Mouse (Mus musculus): ENCODE data around the gene Mip. TPM values are rescaled to one million over a fixed set of nuclear protein-coding genes. Genes with fewer than 3 reads are reported as not detected.
"Not testable (repeated sequence)": the region's sequence is repeated elsewhere in the genome, so short reads cannot be mapped to it uniquely, and the experiment has no call there.

The Mip gene
- polyA plus RNA-seq, 1 experiment from 2014 or later, result not detected

DNA sequence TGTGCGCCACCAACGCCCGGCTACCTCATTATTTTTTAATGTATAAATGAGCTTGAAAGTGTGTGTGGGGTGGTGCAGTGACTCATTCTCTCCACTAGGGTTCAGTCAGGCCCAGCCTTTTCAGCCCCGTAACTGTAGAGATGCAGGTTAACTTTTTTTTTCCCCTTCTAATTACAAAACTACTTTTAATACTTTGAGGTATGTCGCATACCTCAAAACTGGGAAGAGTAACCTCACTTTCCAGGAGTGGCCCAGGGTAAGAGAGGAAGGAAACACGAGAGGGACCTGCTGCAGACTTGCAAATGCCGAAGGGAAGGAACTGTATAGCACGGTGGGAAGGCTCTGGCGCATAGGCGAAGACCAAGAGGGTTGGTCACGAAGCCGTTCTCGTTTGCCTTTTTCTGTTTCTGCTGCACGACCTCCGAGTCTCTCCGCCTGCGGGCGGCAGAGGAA is 12.7 kb upstream of the Mip start:
- peak overlapping the region; percentile 67 for H3K9ac ChIP-seq
- peak; percentile 58; the same call in 1 of the 2 replicates for ATAC-seq
- WGBS (ENCODE audit: insufficient replicate concordance), result 1% methylated on average over 18 of the region's 18 CpGs

DNA sequence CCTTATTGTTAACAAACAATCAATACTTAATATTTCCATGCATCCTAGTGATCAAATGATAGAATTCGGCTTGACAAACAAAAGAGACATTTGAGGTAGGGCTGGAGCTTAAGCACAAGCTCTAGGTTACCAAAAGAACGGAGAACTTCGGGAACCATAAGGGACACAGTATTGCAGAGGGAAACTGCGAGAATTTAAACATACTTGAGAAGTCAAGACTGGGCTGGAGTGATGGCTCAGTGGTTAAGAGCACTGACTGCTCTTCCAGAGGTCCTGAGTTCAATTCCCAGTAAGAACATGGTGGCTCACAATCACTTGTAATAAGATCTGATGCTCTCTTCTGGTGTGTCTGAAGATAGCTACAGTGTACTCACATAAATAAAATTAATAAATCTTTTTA is 11.5 kb upstream of the Mip start:
- not testable (repeated sequence) for ATAC-seq; H3K9ac ChIP-seq; H3K27ac ChIP-seq; H3K4me3 ChIP-seq; H3K9me3 ChIP-seq (replicated peaks); H3K4me2 ChIP-seq
- Histone ChIP-seq H3K36me3 (peaks cover 12% of the 10 kb centered on the region), H3K4me1 (peaks cover 44% of the 10 kb centered on the region), H3K27me3 (replicated peaks) (peaks cover 14% of the 10 kb centered on the region)
- WGBS (ENCODE audit: insufficient replicate concordance), result 74% methylated on average over 4 of the region's 4 CpGs

More for the DNA sequence above, 12.7 kb upstream of the Mip start:
- peaks cover 34% of the 10 kb centered on the region for H3K4me1 ChIP-seq
- no peaks in the 10 kb centered on the region for H3K9me3 ChIP-seq (replicated peaks)
- peaks cover 13% of the 10 kb centered on the region for H3K36me3 ChIP-seq
- H3K27me3 ChIP-seq (replicated peaks), result peaks cover 14% of the 10 kb centered on the region
- H3K4me3 ChIP-seq, result peak overlapping the region; percentile 48
- H3K4me2 ChIP-seq, result peak overlapping the region; percentile 95
- H3K27ac ChIP-seq, result no peak overlapping the region; the same call in 1 of the 2 replicates

DNA sequence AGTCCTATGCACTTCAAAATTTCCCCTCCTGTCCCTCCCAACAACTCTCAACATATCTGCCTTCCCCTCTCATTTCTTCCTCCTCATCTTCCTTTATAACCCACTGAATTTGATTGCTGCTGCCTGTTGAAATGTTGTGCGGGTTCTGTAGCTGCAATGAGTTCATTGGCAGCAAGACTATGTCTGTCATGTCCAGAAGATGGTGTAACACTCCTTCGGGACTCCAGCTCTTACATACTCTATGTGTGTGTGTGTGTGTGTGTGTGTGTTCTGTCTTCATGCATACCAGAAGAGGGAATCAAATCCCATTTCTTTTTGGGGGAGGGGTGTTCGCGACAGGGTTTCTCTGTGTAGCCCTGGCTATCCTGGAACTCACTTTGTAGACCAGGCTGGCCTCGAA is 10.7 kb upstream of the Mip start:
- Histone ChIP-seq H3K4me1 (peaks cover 50% of the 10 kb centered on the region), H3K27ac (no peak overlapping the region), H3K4me2 (no peak overlapping the region), H3K9me3 (replicated peaks) (no peaks in the 10 kb centered on the region), H3K4me3 (no peak overlapping the region), H3K36me3 (peaks cover 6% of the 10 kb centered on the region; the same call in 1 of the 2 replicates), H3K9ac (no peak overlapping the region), H3K27me3 (replicated peaks) (peaks cover 14% of the 10 kb centered on the region)
- 68% methylated on average over 5 of the region's 5 CpGs for WGBS (ENCODE audit: insufficient replicate concordance)
- ATAC-seq, result no peak

DNA sequence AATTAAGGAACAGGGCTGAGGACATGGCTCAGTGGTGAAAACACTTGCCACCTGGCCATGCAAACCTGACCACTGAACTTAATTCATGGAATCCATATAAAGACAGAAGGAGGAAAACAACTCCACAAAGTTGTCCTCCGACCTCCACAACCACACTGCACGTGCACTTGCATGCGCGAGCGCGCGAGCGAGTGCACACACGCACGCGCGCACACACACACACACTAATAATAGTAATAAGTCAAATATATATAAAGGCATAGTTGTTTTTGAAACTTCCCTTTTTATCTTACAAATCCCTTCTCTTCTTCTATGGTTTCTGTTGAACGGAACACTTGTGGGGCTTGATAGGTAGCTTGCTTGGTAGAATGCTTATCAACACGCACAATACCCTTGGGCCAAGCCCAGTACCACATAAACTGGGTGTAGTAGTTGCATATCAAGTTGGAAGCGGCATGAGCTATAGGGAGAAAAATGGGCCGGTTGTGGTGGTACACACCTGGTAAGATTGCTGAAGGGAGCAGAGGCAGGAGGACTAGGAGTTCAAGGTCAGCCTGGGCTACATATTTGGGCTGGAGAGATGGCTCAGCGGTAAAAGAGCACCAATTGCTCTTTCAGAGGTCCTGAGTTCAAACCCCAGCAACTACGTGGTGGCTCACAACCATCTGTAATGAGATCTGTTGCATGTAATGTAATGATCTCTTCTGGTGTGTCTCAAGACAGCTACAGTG is 7.1 kb upstream of the Mip start:
- no peak overlapping the region for H3K9ac ChIP-seq
- 69% methylated on average over 18 of the region's 18 CpGs for WGBS (ENCODE audit: insufficient replicate concordance)
- H3K4me2 ChIP-seq, result peak overlapping the region; percentile 14; the same call in 1 of the 2 replicates
- peak overlapping the region; percentile 76 for H3K27ac ChIP-seq
- H3K4me3 ChIP-seq, result no peak overlapping the region
- H3K9me3 ChIP-seq (replicated peaks), result no peaks in the 10 kb centered on the region
- peak; percentile 85 for ATAC-seq
- H3K4me1 ChIP-seq, result peaks cover 37% of the 10 kb centered on the region
- H3K36me3 ChIP-seq, result no peaks in the 10 kb centered on the region
- H3K27me3 ChIP-seq (replicated peaks), result peaks cover 9% of the 10 kb centered on the region

DNA sequence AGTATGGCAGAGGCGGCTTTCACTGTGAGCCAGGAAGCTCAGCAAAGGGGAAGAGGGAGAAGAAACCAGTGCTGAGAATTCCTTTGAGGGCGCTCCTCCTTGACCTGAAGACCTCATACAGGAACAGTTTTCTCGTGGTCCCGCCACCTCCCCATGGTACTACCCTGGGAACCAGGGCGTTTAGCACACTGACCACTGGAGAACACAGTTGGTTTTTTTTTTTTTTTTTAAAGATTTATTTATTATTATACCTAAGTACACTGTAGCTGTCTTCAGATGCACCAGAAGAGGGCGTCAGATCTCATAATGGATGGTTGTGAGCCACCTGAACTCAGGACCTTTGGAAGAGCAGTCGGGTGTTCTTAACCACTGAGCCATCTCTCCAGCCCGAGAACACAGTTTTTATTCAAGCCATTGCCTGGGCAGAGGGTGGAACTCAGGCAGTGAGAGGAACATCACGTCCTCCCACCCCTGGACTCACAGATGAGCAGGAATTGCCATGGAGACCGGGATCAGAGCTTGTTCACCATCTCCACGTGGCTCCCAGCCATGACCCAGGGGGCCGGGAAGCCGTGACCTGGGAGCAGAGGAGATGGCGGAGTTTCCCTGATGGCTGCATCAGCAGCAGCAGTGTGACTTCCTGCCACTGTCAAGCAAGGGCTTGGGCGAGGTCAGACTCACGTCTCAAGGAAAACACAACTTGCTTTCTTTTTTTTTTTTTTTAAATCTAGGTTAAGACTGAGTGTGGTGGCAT is 3.9 kb upstream of the Mip start:
- H3K36me3 ChIP-seq, result no peaks in the 10 kb centered on the region

DNA sequence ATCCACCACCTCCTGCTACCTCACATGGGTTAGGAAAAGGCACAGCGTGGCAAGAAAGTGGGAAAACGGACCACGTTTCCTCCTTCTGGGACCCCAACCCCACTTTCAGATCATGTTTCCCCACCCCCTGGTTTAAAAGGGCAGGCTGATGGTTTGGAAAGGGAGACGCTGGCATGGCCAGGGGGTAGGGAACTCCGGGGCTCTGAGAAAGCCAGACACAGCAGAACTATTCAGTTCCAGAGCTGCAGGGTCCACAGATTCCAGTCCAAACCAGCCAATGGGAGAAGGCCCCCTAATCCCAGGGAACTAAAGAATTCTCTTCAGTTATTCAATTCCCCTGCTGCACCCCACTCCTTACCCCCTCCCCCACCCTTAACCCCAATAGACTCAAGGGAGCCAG is 574 bp upstream of the Mip start:
- Histone ChIP-seq H3K27me3 (replicated peaks) (no peaks in the 10 kb centered on the region), H3K27ac (no peak overlapping the region), H3K4me3 (no peak overlapping the region), H3K4me1 (peaks cover 15% of the 10 kb centered on the region), H3K9me3 (replicated peaks) (no peaks in the 10 kb centered on the region), H3K4me2 (no peak overlapping the region), H3K9ac (no peak overlapping the region), H3K36me3 (no peaks in the 10 kb centered on the region)
- no peak for ATAC-seq
- 63% methylated on average over 5 of the region's 5 CpGs for WGBS (ENCODE audit: insufficient replicate concordance)

More for the DNA sequence above, 3.9 kb upstream of the Mip start:
- Histone ChIP-seq H3K4me1 (peaks cover 36% of the 10 kb centered on the region), H3K9me3 (replicated peaks) (no peaks in the 10 kb centered on the region), H3K9ac (no peak overlapping the region), H3K4me2 (no peak overlapping the region), H3K27me3 (replicated peaks) (no peaks in the 10 kb centered on the region), H3K27ac (no peak overlapping the region), H3K4me3 (no peak overlapping the region)
- no peak for ATAC-seq
- 54% methylated on average over 16 of the region's 16 CpGs for WGBS (ENCODE audit: insufficient replicate concordance)

DNA sequence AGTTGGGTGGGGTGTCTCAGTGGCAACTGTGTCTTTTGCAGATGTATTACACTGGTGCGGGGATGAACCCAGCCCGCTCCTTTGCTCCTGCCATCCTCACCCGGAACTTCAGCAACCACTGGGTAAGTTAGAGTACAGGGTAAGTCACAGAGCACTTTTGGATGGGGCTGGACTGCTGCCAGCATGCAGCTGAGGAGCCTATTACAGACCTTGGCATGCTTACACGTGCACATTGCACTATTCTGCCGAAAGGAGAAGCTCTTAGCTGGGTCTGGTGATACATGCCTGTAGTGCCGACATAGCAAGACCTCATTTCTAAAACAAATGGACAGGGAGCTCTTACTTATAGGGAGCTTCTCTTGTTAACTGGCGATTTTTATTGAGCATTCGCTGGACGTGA is 2.0 kb downstream of the Mip start:
- peaks cover 15% of the 10 kb centered on the region for H3K4me1 ChIP-seq
- H3K27ac ChIP-seq, result no peak overlapping the region
- H3K9me3 ChIP-seq (replicated peaks), result no peaks in the 10 kb centered on the region
- H3K36me3 ChIP-seq, result no peaks in the 10 kb centered on the region
- H3K4me3 ChIP-seq, result no peak overlapping the region
- H3K4me2 ChIP-seq, result no peak overlapping the region
- H3K9ac ChIP-seq, result no peak overlapping the region
- H3K27me3 ChIP-seq (replicated peaks), result no peaks in the 10 kb centered on the region
- no peak for ATAC-seq
- WGBS (ENCODE audit: insufficient replicate concordance), result 78% methylated on average over 9 of the region's 9 CpGs

DNA sequence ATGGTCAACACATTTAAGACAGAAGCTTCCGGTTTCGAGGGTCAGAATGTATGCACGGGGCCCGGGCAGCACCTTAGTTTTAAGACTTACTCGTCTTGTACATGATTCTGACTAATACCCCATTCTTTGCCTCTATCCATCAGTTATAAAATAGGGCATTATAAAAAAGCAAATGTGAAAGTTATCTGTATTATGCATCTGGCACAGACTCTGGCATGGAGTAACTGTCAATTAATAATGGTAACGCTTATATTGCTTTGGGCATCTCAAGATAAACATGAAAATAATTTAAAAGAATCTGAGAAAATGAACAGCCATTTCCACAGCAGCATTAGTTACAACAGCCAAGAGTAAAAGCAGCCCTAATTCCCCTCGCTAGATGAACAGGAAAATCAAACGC is 2.4 kb downstream of the Mip start:
- no peaks in the 10 kb centered on the region for H3K36me3 ChIP-seq
- no peak overlapping the region for H3K4me2 ChIP-seq
- no peak for ATAC-seq
- 79% methylated on average over 8 of the region's 8 CpGs for WGBS (ENCODE audit: insufficient replicate concordance)
- H3K4me3 ChIP-seq, result no peak overlapping the region
- H3K27ac ChIP-seq, result no peak overlapping the region
- no peaks in the 10 kb centered on the region for H3K9me3 ChIP-seq (replicated peaks)
- no peak overlapping the region for H3K9ac ChIP-seq
- H3K27me3 ChIP-seq (replicated peaks), result no peaks in the 10 kb centered on the region
- H3K4me1 ChIP-seq, result peaks cover 18% of the 10 kb centered on the region

DNA sequence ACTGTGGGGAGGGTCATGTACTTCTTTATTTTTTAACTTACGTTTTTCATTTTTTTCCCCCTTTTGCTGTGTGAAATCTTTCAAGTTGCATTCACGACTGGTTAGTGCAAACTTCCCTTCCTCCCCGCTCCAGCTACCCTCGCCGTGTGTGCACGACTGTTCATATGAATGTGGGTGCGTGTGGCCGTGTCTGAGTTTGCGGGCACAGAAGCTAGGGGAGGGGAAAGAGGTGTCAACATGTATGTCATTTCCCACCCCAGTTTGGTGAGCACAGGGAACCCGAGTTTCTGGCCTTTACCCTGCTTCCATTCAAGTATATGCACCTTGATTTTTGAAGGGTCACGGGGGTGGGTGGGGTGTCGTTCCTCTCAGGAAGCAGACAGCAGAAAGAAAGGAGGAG is 4.9 kb downstream of the Mip start:
- H3K9ac ChIP-seq, result peak overlapping the region; percentile 91
- ATAC-seq, result no peak
- peaks cover 34% of the 10 kb centered on the region for H3K4me1 ChIP-seq
- H3K4me2 ChIP-seq, result peak overlapping the region; percentile 83
- H3K4me3 ChIP-seq, result peak overlapping the region; percentile 80
- WGBS (ENCODE audit: insufficient replicate concordance), result 74% methylated on average over 12 of the region's 12 CpGs
- peak overlapping the region; percentile 95 for H3K27ac ChIP-seq
- H3K36me3 ChIP-seq, result peaks cover 18% of the 10 kb centered on the region
- no peaks in the 10 kb centered on the region for H3K9me3 ChIP-seq (replicated peaks)
- no peaks in the 10 kb centered on the region for H3K27me3 ChIP-seq (replicated peaks)

DNA sequence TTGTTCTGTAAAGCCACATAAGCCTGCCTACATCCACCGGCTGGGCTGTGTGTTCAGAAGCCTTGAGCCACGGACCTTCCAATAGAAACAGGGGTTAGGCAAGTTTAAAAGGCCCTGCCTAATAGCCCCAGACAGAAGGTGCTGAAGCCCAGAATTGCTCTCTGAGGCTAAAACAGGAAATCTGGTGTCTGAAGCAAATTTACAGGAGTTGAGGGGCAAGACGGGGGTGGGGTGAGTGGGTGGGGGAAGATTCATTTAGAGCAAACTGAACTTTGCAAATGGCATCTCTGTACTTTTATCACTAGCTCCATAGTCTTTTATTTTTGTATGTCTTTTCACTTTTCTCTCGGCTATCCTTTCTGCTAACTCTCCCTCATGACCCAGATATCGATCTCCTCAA is 5.5 kb downstream of the Mip start:
- H3K4me2 ChIP-seq, result peak overlapping the region; percentile 83

DNA sequence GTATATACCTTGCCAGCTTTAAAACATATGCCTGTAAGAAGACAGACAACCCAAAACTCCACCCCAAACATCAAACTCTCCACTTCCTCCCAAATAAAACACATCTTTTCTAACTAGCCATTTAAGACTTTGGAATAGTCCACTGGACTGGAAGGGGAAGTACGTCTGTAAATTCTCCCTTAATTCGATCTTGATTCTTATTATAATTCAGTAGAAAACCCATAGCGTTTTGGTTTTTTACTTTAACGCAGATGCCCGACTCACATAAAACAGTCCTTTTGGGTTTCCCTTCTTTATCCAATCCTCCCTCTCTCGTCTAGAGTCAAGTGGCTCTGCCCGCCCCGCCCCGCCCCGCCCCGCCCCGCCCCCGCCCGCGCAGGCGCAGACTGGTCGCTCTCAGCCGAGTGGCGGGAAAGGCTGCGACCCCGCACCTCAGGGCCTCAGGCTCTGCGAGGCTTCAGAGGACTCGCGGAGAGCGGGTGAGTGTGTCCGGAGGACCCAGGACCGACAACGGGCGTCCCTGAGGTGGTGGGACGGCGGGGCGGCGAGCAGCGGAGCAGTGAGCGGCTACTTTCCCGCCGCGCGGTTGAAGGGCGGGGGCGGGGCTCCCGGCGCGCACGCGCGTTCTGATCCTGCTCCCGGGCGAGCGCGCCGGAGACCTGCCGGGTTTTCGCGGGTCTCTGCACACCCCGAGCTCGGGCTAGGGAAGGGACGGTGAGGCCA is 6.2 kb downstream of the Mip start, which contains the start of gene Timeless:
TSS of gene Timeless (plus strand) at position 369 of the 723 bp plus-strand sequence.
- H3K4me2 ChIP-seq, result peak within 1 kb of the TSS; percentile 83
- no peaks in the 10 kb centered on the region for H3K9me3 ChIP-seq (replicated peaks)
- H3K4me1 ChIP-seq, result peaks cover 39% of the 10 kb centered on the region
- H3K4me3 ChIP-seq, result peak within 1 kb of the TSS; percentile 80
- peak within 1 kb of the TSS; percentile 91 for H3K9ac ChIP-seq
- peak within 1 kb of the TSS; percentile 95 for H3K27ac ChIP-seq
- peaks cover 18% of the 10 kb centered on the region for H3K36me3 ChIP-seq
- peak; percentile 91 for ATAC-seq
- under 1% methylated on average over 58 of the region's 58 CpGs for WGBS (ENCODE audit: insufficient replicate concordance)
- H3K27me3 ChIP-seq (replicated peaks), result no peaks in the 10 kb centered on the region

More for the DNA sequence above, 5.5 kb downstream of the Mip start:
- H3K36me3 ChIP-seq, result peaks cover 18% of the 10 kb centered on the region
- peak overlapping the region; percentile 95 for H3K27ac ChIP-seq
- ATAC-seq, result no peak
- no peaks in the 10 kb centered on the region for H3K9me3 ChIP-seq (replicated peaks)
- no peaks in the 10 kb centered on the region for H3K27me3 ChIP-seq (replicated peaks)
- 16% methylated on average over 5 of the region's 5 CpGs for WGBS (ENCODE audit: insufficient replicate concordance)
- peak overlapping the region; percentile 91 for H3K9ac ChIP-seq
- H3K4me1 ChIP-seq, result peaks cover 35% of the 10 kb centered on the region
- H3K4me3 ChIP-seq, result peak overlapping the region; percentile 80

All from liver, embryonic 12.5 days (tissue).